Mouse (Mus musculus) embryonic facial prominence, embryonic 15.5 days (tissue): ENCODE data around the gene H2afy. TPM values are rescaled to one million over a fixed set of nuclear protein-coding genes. Genes with fewer than 3 reads are reported as not detected.

ENCODE experiments used
- ATAC-seq: fragments of 200-750 bp; cut with Nextera tagmentation; 2 replicates; pipeline ENCODE4 v1.8.0; 2017; ENCODE audit warnings: low read depth, moderate TSS enrichment; ENCODE audit not compliant: insufficient number of reproducible peaks, low FRiP score, low TSS enrichment
- H3K27ac ChIP-seq: fragments of 300-500 bp; sonication (generic); replicated peaks from 2 replicates; pipeline ENCODE4 v1.5.1; 2015; ENCODE audit warnings: mild to moderate bottlenecking, inconsistent platforms
- H3K27me3 ChIP-seq: fragments of 300-500 bp; sonication (generic); 2 replicates; pipeline ENCODE4 v1.6.1; 2015; ENCODE audit warnings: inconsistent platforms
- H3K36me3 ChIP-seq: fragments of 300-500 bp; sonication (generic); 2 replicates; pipeline ENCODE4 v1.6.1; 2015; ENCODE audit warnings: mild to moderate bottlenecking, inconsistent platforms
- H3K4me1 ChIP-seq: fragments of 300-500 bp; sonication (generic); 2 replicates; pipeline ENCODE4 v1.6.1; 2015; ENCODE audit warnings: inconsistent platforms
- H3K4me2 ChIP-seq: fragments of 300-500 bp; sonication (generic); replicated peaks from 2 replicates; pipeline ENCODE4 v1.6.1; 2015; ENCODE audit warnings: mild to moderate bottlenecking, inconsistent platforms
- H3K4me3 ChIP-seq: fragments of 300-500 bp; sonication (generic); replicated peaks from 2 replicates; pipeline ENCODE4 v1.5.1; 2015; ENCODE audit warnings: mild to moderate bottlenecking, inconsistent platforms
- H3K9ac ChIP-seq: fragments of 300-500 bp; sonication (generic); 2 replicates; pipeline ENCODE4 v1.6.1; 2015; ENCODE audit warnings: inconsistent platforms
- H3K9me3 ChIP-seq: fragments of 300-500 bp; sonication (generic); replicated peaks from 2 replicates; pipeline ENCODE4 v1.6.1; 2016; ENCODE audit warnings: inconsistent platforms
- WGBS: fragments of 180-500 bp; shearing (Covaris S2); methylation state at CpG from one replicate; pipeline ENCODE4 v1.1.7; 2015; 5-methylcytosine and 5-hydroxymethylcytosine counted together
- polyA plus RNA-seq: library from polyadenylated mRNA; unstranded; fragments of >200 nt; fragmentation: Nextera tagmentation; extraction: Ambion mirVana; gene quantifications from 2 replicates; pipeline ENCODE4 v1.2.1, GENCODE M21; 2015

H2afy gene
- polyA plus RNA-seq, 1 experiment from 2014 or later: 292 TPM

GRCm38 (mm10) chr13:56066904-56067303 is 69.3 kb downstream of the H2afy start:
- no peak overlapping the region for H3K4me3 ChIP-seq
- no peak overlapping the region for H3K4me2 ChIP-seq
- H3K36me3 ChIP-seq: peaks cover 12% of the 10 kb centered on the region; the same call in 1 of the 2 replicates
- 78% methylated on average over 2 of the region's 2 CpGs for WGBS
- no peak overlapping the region for H3K9ac ChIP-seq
- H3K4me1 ChIP-seq: peaks cover 4% of the 10 kb centered on the region; the same call in 1 of the 2 replicates
- peaks cover 5% of the 10 kb centered on the region; the same call in 1 of the 2 replicates for H3K27me3 ChIP-seq
- H3K9me3 ChIP-seq: no peaks in the 10 kb centered on the region
- ATAC-seq: no peak
- no peak overlapping the region for H3K27ac ChIP-seq

DNA sequence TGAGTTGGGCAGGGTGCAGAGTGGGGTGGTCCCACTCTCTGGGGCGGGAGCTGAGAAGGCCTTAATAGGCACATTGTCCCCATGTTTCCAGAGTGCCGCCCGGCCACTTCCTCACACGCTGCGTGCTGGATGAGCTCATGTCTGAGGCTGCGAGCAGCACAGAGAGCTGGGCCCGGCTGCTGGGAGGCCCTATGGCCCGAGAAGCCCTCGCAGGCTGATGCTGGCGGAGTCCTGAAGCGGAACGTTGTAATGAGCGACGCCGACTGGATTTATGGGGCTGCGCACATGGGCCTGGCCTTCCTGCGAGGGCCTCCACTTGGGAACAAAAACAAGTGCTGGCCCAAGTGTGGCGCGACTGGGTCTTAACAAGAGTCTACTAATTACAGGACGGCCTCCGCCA is 70.0 kb downstream of the H2afy start:
- H3K4me3 ChIP-seq: no peak overlapping the region
- H3K9me3 ChIP-seq: no peaks in the 10 kb centered on the region
- peaks cover 4% of the 10 kb centered on the region; the same call in 1 of the 2 replicates for H3K4me1 ChIP-seq
- H3K27ac ChIP-seq: no peak overlapping the region
- peaks cover 5% of the 10 kb centered on the region; the same call in 1 of the 2 replicates for H3K27me3 ChIP-seq
- peaks cover 9% of the 10 kb centered on the region; the same call in 1 of the 2 replicates for H3K36me3 ChIP-seq
- H3K9ac ChIP-seq: no peak overlapping the region
- ATAC-seq: no peak
- WGBS: 79% methylated on average over 21 of the region's 21 CpGs
- H3K4me2 ChIP-seq: no peak overlapping the region

DNA sequence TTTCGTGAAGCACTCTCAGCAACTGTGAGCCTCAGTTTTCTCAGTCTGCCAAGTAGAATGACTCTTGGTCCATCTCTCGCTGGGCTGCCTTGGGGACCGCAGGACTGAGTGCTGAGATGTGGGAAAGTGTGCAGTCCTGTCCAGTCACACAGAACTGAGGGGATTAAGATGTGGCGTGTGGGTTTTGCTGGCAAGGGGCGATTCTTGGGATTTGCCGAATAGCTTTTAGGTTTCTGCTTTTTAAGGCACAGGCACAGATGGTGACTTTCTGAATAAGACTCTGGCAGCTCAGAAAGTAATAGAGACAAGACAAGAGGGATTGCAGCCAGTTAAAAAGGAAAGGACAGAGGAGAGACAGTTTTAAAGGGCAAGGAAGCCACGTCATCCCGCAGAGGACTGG is 78.4 kb downstream of the H2afy start:
- no peak overlapping the region for H3K27ac ChIP-seq
- no peak overlapping the region for H3K4me3 ChIP-seq
- peaks cover 3% of the 10 kb centered on the region; the same call in 1 of the 2 replicates for H3K27me3 ChIP-seq
- H3K36me3 ChIP-seq: no peaks in the 10 kb centered on the region
- WGBS: 76% methylated on average over 8 of the region's 8 CpGs
- H3K9ac ChIP-seq: no peak overlapping the region
- no peak overlapping the region for H3K4me2 ChIP-seq
- no peaks in the 10 kb centered on the region for H3K9me3 ChIP-seq
- ATAC-seq: no peak
- H3K4me1 ChIP-seq: no peaks in the 10 kb centered on the region; the same call in 1 of the 2 replicates

DNA sequence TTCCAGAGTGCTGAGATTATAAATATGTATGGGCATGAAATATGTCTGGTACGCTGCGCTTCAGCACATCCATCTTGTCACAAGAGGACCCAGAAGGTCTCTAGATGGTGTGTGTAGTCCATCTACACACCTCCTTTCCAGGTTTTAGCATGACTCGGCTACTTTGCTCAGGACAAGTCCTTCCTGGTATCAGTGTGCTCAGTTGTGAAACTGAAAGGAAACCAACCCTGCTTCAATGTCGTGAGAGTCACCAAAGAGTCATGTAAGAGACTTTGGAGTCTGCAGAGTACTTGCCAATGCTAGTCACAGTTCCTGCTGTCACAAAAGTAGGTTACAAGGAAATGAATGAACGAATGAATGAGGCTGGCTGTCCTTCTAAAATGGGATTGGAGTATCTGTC is 80.4 kb downstream of the H2afy start:
- H3K4me3 ChIP-seq: no peak overlapping the region
- no peaks in the 10 kb centered on the region for H3K36me3 ChIP-seq
- ATAC-seq: no peak
- H3K27ac ChIP-seq: no peak overlapping the region
- WGBS: 84% methylated on average over 5 of the region's 5 CpGs
- no peak overlapping the region for H3K9ac ChIP-seq
- no peak overlapping the region for H3K4me2 ChIP-seq
- no peaks in the 10 kb centered on the region for H3K9me3 ChIP-seq
- peaks cover 7% of the 10 kb centered on the region; the same call in 1 of the 2 replicates for H3K27me3 ChIP-seq
- H3K4me1 ChIP-seq: no peaks in the 10 kb centered on the region; the same call in 1 of the 2 replicates

GRCm38 (mm10) chr13:56054089-56054488 is 82.1 kb downstream of the H2afy start:
- no peak for ATAC-seq
- Histone ChIP-seq H3K4me1 (no peaks in the 10 kb centered on the region; the same call in 1 of the 2 replicates), H3K27ac (no peak overlapping the region), H3K9ac (no peak overlapping the region), H3K36me3 (no peaks in the 10 kb centered on the region), H3K4me3 (no peak overlapping the region), H3K4me2 (no peak overlapping the region), H3K27me3 (peaks cover 7% of the 10 kb centered on the region; the same call in 1 of the 2 replicates), H3K9me3 (no peaks in the 10 kb centered on the region)
- 63% methylated on average over 6 of the region's 6 CpGs for WGBS

- no peaks in the 10 kb centered on the region for H3K36me3 ChIP-seq
- 0 out of 2 replicates have a peak overlapping the region, but pooled peaks have one; percentile 28 for H3K27ac ChIP-seq
- no peaks in the 10 kb centered on the region; the same call in 1 of the 2 replicates for H3K4me1 ChIP-seq
- peaks cover 7% of the 10 kb centered on the region; the same call in 1 of the 2 replicates for H3K27me3 ChIP-seq
- H3K4me2 ChIP-seq: no peak overlapping the region
- H3K9me3 ChIP-seq: no peaks in the 10 kb centered on the region
- ATAC-seq: 0 out of 2 replicates have a peak, but pooled peaks have one; percentile 52
- WGBS: 24% methylated on average over 10 of the region's 10 CpGs
- H3K4me3 ChIP-seq: no peak overlapping the region
- H3K9ac ChIP-seq: no peak overlapping the region
Measured at GRCm38 (mm10) chr13:56052781-56053180, 83.4 kb downstream of the H2afy start.

- Histone ChIP-seq H3K4me1 (no peaks in the 10 kb centered on the region; the same call in 1 of the 2 replicates), H3K4me3 (no peak overlapping the region), H3K4me2 (no peak overlapping the region), H3K9ac (no peak overlapping the region), H3K36me3 (no peaks in the 10 kb centered on the region), H3K9me3 (no peaks in the 10 kb centered on the region), H3K27me3 (peaks cover 7% of the 10 kb centered on the region; the same call in 1 of the 2 replicates), H3K27ac (no peak overlapping the region)
- no peak for ATAC-seq
- 27% methylated on average over 6 of the region's 6 CpGs for WGBS
Measured at GRCm38 (mm10) chr13:56050246-56050645, 85.9 kb downstream of the H2afy start.

DNA sequence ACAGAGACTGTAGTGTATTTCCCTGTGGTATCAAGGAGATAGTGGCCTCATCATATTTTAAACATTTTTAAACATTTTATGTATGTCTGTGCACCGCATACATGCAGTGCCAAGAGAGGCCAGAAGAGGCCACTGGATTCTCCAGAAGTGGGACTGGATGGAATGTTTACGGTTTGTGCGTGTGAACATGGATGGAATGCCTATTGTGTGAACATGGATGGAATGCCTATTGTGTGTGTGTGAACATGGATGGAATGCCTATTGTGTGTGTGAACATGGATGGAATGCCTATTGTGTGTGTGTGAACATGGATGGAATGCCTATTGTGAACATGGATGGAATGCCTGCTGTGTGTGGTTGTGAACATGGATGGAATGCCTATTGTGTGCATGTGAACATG is 93.9 kb downstream of the H2afy start:
- no peaks in the 10 kb centered on the region for H3K4me1 ChIP-seq
- ATAC-seq: no peak

DNA sequence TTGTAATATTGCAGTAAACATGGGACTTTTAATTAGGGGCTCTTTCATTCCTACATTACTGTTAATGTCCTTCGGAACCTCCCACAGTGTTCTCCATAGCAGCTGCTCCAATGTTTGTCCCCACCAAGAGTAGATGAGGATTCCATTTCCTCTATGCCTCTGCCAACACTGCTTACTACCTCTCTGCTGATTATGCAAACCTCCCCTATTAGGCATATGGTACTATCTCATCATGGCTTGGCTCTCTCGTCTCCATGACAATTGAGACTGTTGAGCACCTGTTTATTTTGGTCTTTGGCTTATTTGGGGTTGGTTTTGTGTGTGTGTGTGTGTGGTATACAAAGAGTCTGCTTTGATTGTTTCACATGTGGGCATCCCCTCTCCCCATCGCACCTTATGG is 95.5 kb downstream of the H2afy start:
- WGBS: 66% methylated on average over 3 of the region's 3 CpGs

More for the DNA sequence above, 93.9 kb downstream of the H2afy start:
- H3K27ac ChIP-seq: no peak overlapping the region
- H3K9me3 ChIP-seq: no peaks in the 10 kb centered on the region
- 86% methylated on average over 3 of the region's 3 CpGs for WGBS
- no peaks in the 10 kb centered on the region for H3K36me3 ChIP-seq
- H3K4me2 ChIP-seq: no peak overlapping the region
- no peaks in the 10 kb centered on the region for H3K27me3 ChIP-seq
- H3K9ac ChIP-seq: no peak overlapping the region
- no peak overlapping the region for H3K4me3 ChIP-seq

GRCm38 (mm10) chr13:56039610-56040371 is 96.4 kb downstream of the H2afy start:
- H3K9ac ChIP-seq: no peak overlapping the region
- no peak for ATAC-seq
- no peaks in the 10 kb centered on the region for H3K9me3 ChIP-seq
- no peaks in the 10 kb centered on the region for H3K27me3 ChIP-seq
- no peaks in the 10 kb centered on the region for H3K36me3 ChIP-seq
- H3K4me2 ChIP-seq: no peak overlapping the region
- 79% methylated on average over 10 of the region's 10 CpGs for WGBS
- H3K4me1 ChIP-seq: no peaks in the 10 kb centered on the region
- no peak overlapping the region for H3K27ac ChIP-seq
- no peak overlapping the region for H3K4me3 ChIP-seq

More for the DNA sequence above, 95.5 kb downstream of the H2afy start:
- H3K36me3 ChIP-seq: no peaks in the 10 kb centered on the region
- no peaks in the 10 kb centered on the region for H3K4me1 ChIP-seq
- no peak overlapping the region for H3K27ac ChIP-seq
- H3K9me3 ChIP-seq: no peaks in the 10 kb centered on the region
- H3K9ac ChIP-seq: no peak overlapping the region
- no peak overlapping the region for H3K4me3 ChIP-seq
- no peaks in the 10 kb centered on the region for H3K27me3 ChIP-seq
- ATAC-seq: no peak
- H3K4me2 ChIP-seq: no peak overlapping the region

DNA sequence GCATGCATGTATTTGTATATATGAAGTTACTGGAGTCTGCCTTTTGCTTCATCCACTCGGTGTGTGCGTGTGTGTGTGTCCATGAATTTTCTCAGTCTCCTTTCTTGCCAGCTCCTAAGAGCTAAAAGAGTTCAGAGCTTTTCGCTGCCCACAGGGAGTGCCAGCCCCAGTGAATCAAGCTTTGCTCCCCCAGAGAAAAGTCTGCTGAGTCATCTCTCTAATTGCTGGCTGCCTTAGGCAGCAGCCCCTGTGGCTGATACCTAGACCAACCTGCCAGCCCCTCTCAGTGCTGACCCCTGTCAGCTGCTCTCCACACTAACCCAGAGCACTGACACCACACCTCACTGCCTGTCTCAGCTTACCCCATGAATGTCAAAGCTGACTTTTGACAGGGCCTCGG is 107.2 kb downstream of the H2afy start:
- WGBS: 79% methylated on average over 4 of the region's 4 CpGs

More for the DNA sequence above, 107.2 kb downstream of the H2afy start:
- Histone ChIP-seq H3K27ac (no peak overlapping the region), H3K9ac (no peak overlapping the region), H3K4me1 (no peaks in the 10 kb centered on the region), H3K4me2 (no peak overlapping the region), H3K36me3 (no peaks in the 10 kb centered on the region), H3K4me3 (no peak overlapping the region), H3K27me3 (no peaks in the 10 kb centered on the region), H3K9me3 (no peaks in the 10 kb centered on the region)
- no peak for ATAC-seq
